Mouse (Mus musculus): ENCODE results near the gene Msantd2.

Gene Msantd2

GRCm38 (mm10) chr9:37506023-37506422, 16.9 kb downstream of the Msantd2 start:
- no peak for DNase-seq

DNA sequence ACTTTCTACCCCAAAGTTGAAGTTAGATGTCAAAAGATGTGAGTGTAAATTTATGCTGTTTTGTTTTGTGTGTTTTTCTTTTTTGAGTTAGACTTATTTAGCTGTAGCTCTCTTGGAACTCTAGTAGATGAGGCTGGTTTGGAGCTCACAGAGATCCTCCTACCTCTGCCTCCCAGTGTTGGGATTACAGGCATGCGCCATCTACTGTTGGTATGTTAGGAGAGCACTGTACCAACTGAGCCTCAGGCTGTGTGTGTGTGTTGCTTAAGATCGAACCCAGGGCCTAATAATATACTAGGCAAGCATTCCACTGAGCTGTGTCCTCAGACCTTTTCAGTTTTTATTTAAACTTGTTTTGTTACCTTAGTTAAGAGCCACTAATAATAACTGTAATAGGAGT, 23.0 kb downstream of the Msantd2 start:
- no peak for DNase-seq

DNA sequence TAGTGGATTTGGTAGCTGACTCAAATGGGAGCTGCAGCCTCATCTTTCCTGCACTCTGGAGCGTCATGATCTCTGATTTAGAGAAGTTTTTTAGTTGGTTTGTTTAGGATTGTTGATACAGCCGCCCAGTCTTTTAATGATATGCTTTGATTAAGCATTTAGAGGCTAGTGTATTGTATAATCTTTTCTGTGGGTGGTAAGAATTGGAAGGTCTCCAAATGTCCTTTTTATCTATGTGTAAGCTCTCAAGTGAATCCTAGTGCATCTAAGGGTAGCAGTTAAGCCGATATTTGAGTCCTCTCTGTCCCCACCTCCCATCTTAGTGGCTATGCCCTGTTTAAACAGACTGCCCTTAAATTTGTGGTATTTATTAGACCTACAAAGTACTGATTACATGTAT, 25.3 kb downstream of the Msantd2 start:
- no peak for DNase-seq

DNA sequence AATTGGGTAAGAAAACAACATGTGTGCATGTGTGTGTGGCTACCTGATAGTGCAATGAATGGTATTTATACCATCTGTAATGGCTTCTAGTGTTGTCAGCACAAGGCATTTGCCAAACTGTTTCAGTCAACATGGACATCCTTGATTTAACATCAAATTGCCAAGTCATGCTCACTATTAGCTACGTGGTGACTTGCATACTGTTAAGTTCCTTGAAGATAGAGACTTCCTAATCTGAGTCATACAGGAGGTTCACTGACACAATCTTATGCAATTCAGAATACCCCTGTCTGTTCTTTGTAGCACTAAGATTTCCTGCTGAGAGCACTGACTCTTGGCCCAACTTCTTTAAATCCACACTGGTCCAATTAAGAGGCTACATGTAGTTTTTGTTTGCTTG, 28.3 kb downstream of the Msantd2 start:
- no peak for DNase-seq

GRCm38 (mm10) chr9:37518991-37519390, 29.9 kb downstream of the Msantd2 start:
- DNase-seq = peak in 1 of 2 experiments; percentile 34

DNA sequence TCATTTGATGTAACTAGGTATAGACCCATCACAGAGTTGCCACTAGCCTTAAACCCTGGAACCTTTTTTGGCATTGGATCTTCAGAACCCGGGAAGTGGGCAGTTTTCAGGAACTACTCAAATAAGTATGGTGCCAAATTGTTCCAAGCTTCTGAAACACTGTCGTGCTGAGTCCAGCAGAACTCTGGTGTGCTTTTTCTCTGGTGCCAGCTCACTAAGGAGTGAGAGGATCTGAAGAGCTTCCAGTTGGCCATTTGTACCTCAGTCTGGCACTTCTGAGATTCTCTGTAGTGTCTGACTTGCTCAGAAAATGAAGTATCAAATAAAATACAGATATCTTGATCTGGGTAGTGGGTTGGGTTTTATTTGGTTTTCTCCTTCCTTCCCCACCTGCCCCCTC, 30.9 kb downstream of the Msantd2 start:
- DNase-seq = no peak

DNA sequence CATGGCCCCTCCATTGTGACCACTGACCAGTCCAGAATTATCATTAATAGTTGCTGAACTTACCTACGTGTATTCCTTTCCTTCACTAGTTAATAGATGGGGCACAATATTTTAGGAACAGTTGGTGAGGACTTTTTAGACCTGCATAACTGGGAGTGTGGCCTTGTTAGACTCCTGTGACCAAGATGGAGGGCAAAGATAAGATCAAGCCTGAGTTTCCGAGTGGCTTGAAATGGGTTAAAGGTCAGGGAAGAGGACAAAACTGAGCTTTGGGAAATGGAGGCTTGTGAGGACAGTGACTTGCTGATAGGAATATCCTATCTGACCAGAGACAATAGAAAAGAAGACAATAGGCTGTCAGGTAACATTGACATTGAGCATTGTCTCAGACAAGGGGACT, 36.3 kb downstream of the Msantd2 start:
- no peak for DNase-seq

DNA sequence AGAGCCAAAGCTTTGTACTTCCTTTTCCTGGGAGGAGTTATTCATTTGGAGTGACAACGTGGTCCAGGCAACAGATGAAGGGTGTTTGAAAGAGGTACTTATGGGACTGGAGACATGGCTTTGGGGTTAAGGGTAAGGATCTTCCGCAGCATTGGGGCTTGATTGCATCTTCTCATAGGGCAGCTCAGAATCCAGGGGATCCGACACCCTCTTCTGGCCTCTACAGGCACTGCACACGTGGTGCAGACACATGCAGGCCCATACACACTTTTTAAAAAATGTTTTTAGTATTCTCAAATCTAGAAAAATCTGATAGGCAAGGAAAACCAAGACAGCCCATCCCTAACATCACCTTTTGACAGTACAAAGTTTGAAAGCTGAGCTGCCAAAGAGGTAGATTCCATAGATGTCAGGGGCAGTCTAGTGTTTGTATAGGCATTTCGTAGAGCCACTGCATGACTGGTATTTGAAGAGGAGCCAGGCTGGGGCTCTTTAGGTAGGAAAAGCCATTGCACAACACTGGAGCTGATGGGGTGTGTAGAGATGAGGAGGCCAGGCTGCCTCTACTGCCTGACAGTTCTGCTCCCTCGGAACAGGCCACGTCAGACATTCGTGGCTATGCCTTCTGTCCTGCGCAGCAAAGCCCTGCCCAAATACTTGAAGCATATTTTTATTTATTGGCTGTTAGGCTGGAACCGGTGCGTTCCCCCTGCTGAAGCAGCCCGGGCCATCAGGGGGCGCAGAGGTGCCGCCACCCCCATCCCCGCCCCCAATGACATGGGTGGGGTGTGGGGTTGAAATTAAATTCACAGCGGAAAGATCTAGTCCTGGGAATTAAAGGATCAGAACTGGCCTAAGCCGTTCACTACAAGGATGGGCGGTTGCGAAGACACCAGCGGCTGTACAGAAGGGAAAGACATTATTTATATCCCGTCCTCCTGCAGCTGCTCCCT, 37.6 kb downstream of the Msantd2 start:
- DNase-seq = no peak

GRCm38 (mm10) chr9:37527396-37528224, 38.5 kb downstream of the Msantd2 start, which contains the start of gene Esam:
Esam (plus strand) TSS chr9:37528078.
- DNase-seq = peak in 1 of 2 experiments; percentile 23

DNA sequence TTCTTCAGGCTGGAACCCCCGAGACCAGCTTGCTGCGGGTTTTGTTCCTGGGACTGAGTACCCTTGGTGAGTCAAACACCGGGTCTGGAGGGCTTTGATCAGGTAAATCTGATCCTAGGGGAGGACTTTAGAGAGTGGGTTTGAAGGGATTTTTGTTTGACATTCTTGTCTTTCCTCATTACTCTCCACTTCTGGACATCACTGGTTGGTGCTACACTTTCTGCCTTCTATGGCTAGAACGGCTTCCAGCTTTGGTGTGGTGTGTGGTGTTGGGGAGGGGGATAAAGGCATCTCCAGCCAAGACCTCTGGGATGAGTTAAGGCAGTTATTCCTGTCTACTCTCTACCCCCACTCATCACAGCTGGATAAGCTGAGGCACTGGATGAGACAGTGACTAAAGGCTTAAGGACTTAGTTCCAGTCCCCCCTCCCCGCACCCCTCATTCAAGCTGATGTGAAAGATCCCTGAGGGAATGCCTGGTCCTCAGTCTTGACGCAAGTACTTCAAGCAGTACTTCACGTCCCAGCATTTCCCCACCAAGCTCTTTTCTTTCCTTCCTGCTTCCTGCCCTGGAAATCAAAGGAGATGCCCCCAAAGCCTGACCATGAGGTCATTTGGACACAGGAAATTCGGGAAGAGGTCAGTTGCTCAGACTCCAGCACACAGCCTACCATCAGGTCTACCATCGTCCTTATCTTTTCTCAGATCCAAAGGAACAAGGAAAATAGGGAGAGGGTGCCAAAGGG, 39.3 kb downstream of the Msantd2 start:
- no peak for DNase-seq

DNA sequence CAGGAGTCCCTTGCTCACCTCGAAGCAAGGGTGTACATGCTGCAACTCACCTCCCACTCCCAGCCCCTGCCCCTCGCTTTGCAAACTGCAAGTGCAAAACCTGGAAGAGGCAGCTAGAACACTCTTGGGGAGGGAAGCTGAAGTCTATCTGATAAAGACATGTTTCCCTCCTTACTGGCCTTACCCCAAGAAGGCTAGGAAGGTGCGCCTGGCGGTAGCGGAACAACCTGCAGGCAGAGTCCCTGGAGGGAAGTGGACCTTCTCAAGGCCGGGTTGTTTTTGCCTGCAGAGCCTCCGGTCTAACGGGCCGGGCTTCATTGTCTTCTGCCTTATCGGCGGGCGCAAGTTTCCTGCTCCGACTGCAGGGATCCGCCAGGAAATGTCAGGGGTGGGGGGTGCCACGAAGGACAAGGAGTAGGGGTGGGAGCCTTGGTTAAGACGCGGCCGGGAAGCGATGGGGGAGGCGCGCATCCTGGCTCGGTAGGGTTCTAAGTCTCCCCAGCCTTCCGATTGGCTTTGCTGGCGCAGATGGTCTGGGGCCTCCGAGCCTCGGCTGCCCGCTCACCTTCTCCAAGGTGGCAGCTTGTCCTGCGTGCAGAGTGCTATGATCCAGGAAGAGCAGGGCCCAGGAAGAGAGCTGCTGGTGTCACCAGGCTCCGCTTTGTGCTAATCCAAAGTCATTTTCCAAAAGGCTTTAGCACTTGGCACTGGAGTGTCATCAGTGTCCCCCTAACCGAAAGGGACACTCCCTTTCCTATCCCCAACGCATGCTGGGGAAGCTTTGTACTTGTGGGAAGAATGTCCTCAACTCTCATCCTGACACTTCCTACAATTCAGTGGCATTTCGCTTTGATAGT, 41.1 kb downstream of the Msantd2 start:
- DNase-seq = peak; percentile 45 to 52

DNA sequence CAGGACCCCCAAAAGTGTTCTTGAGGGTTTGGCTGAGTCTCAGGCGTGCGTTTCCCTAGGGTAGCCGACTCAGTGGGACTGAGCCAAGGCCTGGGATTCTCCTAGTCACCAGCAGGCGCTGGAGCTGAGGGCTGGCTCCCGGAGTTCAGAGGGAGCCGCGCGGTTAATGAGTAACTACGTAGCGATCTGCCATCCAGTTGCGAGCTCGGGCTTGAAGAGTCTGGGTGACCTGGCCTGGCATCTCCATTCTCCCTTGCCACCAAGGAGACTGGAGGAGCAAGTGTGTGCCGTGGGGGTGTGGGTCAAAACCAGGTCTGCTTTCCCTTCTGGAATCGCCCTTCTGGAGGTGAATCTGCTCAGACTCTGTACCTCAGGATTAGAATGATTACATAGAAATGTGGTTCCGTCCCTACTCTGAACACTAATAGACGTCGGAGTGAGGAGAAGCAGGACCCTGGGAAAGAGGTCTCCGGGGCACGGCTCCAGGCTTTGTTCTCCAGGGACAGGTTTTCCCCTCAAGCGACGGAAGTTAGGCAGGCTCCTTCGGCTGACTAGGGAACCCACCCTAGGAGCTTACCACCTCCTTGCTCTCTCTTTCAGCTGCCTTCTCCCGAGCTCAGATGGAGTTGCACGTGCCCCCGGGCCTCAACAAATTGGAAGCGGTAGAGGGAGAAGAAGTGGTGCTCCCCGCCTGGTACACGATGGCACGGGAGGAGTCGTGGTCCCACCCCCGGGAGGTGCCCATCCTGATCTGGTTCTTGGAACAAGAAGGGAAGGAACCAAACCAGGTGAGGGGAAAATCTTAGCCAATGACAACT, 42.0 kb downstream of the Msantd2 start:
- DNase-seq = peak in 1 of 2 experiments; percentile 47

DNA sequence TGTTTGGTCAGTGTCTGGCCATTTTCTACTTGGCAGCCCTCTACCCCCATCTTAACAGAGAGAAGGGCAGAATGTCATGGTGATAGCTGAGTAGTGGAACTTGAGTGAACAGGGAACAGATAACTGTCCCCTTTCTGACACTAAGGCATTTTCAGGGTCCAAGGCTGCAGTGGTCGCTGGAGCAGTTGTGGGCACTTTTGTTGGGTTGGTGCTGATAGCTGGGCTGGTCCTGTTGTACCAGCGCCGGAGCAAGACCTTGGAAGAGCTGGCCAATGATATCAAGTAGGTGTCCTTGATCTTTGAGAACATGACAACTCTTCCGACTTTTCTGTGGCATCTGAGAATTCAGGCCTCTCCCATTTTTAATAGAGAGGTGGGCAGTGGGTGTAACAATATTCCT, 47.7 kb downstream of the Msantd2 start:
- DNase-seq = no peak

GRCm38 (mm10) chr9:37537658-37538250, 48.6 kb downstream of the Msantd2 start:
- DNase-seq = no peak

DNA sequence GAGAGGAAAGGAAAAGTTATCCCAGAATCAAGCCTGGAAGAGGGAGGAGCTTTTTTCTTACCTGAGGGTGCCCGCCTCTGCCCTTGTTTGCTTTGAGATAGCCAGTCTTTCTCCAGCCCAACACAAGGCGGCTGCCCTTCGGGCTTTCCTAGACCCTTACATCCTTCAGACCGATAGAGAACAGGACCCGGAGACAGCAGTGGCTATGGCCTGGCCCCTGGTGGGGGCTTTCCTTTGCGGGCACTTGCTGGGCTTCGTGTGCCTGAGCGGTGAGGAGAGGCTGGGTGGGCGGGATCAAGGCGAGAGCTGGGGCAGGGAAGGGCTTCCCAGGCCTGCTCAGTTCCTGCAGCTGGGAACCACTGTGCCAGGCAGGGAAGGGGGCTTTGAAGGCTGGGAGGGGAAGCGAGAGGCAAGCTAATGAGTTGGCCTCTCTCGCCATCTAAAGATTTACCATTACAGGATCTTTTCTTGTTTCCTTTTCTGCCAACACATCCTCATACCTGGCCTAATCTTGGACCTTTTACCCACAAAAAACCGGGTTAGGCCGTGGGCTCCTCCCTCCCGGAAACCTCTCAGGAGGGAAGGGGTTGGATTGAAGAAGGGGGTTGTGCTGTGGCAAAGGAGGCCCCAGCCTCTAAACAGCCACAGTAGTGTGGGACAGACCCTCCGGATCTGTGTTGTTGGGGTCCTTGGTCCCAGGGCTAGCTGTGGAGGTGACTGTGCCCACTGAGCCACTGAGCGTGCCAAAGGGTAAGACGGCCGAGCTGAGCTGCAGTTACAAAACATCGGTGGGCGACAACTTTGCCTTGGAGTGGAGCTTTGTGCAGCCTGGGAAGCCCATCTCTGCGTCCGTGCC, 50.3 kb downstream of the Msantd2 start, which contains the start of gene Vsig2:
TSS of gene Vsig2 (plus strand) at position 86 of the 856 bp plus-strand sequence.
- DNase-seq = no peak

- no peak for DNase-seq
These were observed 51.1 kb downstream of the Msantd2 start for GRCm38 (mm10) chr9:37540226-37540625.

DNA sequence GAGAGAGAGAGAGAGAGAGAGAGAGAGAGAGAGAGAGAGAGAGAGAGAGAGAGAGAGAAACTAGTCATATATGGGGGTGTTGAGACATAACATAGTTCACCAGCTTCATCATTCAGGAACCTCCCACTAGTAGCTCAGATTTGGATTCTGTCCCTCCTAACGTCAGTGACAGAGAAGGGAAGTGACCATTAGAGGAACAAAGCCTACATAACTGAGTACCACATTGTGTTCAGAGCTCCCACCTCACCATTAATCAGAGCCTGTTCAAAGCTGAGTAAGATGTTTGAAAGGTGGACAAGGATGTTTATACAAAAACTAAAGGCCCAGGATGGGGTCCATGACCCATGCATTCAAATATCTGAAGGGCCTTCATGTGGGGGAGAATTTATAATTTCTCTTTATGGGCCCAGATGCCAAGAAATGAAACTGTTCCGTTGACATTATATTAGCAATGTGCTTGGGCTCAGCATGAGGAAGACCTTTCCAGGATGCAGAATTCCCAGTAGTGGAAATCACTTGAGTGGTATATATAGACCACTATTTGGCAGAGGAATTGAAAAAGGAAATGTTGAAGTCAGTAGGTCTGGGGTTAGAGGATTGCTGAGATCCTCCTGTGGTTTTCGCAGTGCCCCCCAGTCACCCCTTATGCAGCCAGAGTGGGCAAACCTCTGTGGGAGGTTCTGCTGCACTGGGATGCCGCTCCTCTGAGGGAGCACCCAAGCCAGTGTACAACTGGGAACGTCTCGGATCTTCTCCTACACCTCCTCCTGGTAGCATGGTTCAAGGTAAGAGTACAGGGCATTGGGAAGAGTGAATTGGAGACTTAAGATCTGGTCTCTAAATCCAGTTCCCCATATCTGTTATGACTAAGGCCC, 51.8 kb downstream of the Msantd2 start:
- DNase-seq = no peak
